Mouse (Mus musculus) stomach, embryonic 14.5 days (tissue): ENCODE measurements around the gene Tns1. TPM values are rescaled to one million over a fixed set of nuclear protein-coding genes. Genes with fewer than 3 reads are reported as not detected.

ENCODE experiments used
- ATAC-seq: fragments of 200-750 bp; cut with Nextera tagmentation; 2 replicates; pipeline ENCODE4 v1.8.0; 2017; ENCODE audit warnings: low read depth, moderate TSS enrichment; ENCODE audit not compliant: insufficient number of reproducible peaks, insufficient read depth, low FRiP score
- H3K27ac ChIP-seq: fragments of 300-500 bp; sonication (generic); 2 replicates; pipeline ENCODE4 v1.5.1; 2014; ENCODE audit warnings: mild to moderate bottlenecking, low read length, moderate library complexity, mixed read lengths
- H3K27me3 ChIP-seq: fragments of 300-500 bp; sonication (generic); 2 replicates; pipeline ENCODE4 v1.6.1; 2014; ENCODE audit warnings: low read length, control low read depth, mixed read lengths; ENCODE audit not compliant: control insufficient read depth, insufficient read depth
- H3K36me3 ChIP-seq: fragments of 300-500 bp; sonication (generic); 2 replicates; pipeline ENCODE4 v1.6.1; 2014; ENCODE audit warnings: mild to moderate bottlenecking, control low read depth, low read length, moderate library complexity, mixed read lengths; ENCODE audit not compliant: control insufficient read depth, insufficient read depth
- H3K4me1 ChIP-seq: fragments of 300-500 bp; sonication (generic); 2 replicates; pipeline ENCODE4 v1.6.1; 2014; ENCODE audit warnings: low read length, control low read depth, mixed read lengths; ENCODE audit not compliant: control insufficient read depth, insufficient read depth
- H3K4me2 ChIP-seq: fragments of 300-500 bp; sonication (generic); replicated peaks from 2 replicates; pipeline ENCODE4 v1.6.1; 2014; ENCODE audit warnings: low read depth, low read length, control low read depth
- H3K4me3 ChIP-seq: fragments of 300-500 bp; sonication (generic); 2 replicates; pipeline ENCODE4 v1.5.1; 2014; ENCODE audit warnings: low read depth, low read length, control low read depth
- H3K9ac ChIP-seq: fragments of 300-500 bp; sonication (generic); replicated peaks from 2 replicates; pipeline ENCODE4 v1.6.1; 2014; ENCODE audit warnings: low read depth, mild to moderate bottlenecking, control low read depth, low read length, moderate library complexity, mixed read lengths
- H3K9me3 ChIP-seq: fragments of 300-500 bp; sonication (generic); 2 replicates; pipeline ENCODE4 v1.6.1; 2016; ENCODE audit warnings: low read depth, low read length, control low read depth; ENCODE audit not compliant: control insufficient read depth
- WGBS: fragments of 180-500 bp; shearing (Covaris S2); extraction: QIAGEN DNeasy Blood & Tissue Kit; methylation state at CpG from one replicate; pipeline ENCODE4 v1.1.7; 2014; 5-methylcytosine and 5-hydroxymethylcytosine counted together
- polyA plus RNA-seq: library from polyadenylated mRNA; unstranded; fragments of >200 nt; fragmentation: Nextera tagmentation; extraction: Ambion mirVana; gene quantifications from 2 replicates; pipeline ENCODE4 v1.2.1, GENCODE M21; 2014

Gene Tns1
- polyA plus RNA-seq, 1 experiment from 2014 or later = 35.3 TPM

GRCm38 (mm10) chr1:74034736-74035135, 89.5 kb downstream of the Tns1 start:
- no peak overlapping the region for H3K4me3 ChIP-seq

GRCm38 (mm10) chr1:74034211-74034610, 90.0 kb downstream of the Tns1 start:
- no peak overlapping the region for H3K4me2 ChIP-seq
- no peaks in the 10 kb centered on the region for H3K36me3 ChIP-seq
- no peaks in the 10 kb centered on the region for H3K27me3 ChIP-seq
- no peak for ATAC-seq
- H3K9me3 ChIP-seq = no peaks in the 10 kb centered on the region
- no peak overlapping the region for H3K9ac ChIP-seq
- no peak overlapping the region for H3K4me3 ChIP-seq
- no peak overlapping the region for H3K27ac ChIP-seq
- peaks cover 41% of the 10 kb centered on the region for H3K4me1 ChIP-seq

More at GRCm38 (mm10) chr1:74034736-74035135, 89.5 kb downstream of the Tns1 start:
- Histone ChIP-seq H3K4me2 (no peak overlapping the region), H3K4me1 (peaks cover 36% of the 10 kb centered on the region), H3K36me3 (no peaks in the 10 kb centered on the region), H3K27ac (no peak overlapping the region), H3K9me3 (no peaks in the 10 kb centered on the region), H3K9ac (no peak overlapping the region), H3K27me3 (no peaks in the 10 kb centered on the region)
- 74% methylated on average over 2 of the region's 2 CpGs for WGBS
- no peak for ATAC-seq

DNA sequence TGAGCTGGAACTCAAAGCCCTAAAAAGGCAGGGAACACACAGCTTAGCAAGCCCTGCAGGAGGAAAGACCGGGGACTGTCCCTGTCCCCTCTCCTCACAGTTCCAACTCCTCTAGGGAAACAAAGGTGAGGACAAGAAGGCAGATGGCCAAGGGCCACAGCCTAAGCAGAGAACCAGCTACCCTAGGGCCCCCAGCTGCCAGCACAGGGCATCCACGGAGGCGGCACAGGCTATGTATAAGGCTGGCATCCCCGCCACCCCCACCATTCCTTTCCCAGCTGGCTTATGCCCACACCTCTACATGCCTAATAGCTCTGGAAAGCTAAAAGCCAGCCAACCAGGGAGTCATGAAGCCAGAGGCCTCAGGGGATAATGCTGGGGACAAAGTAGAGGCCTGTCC, 90.8 kb downstream of the Tns1 start:
- H3K4me1 ChIP-seq = peaks cover 45% of the 10 kb centered on the region
- WGBS = 87% methylated on average over 4 of the region's 4 CpGs

DNA sequence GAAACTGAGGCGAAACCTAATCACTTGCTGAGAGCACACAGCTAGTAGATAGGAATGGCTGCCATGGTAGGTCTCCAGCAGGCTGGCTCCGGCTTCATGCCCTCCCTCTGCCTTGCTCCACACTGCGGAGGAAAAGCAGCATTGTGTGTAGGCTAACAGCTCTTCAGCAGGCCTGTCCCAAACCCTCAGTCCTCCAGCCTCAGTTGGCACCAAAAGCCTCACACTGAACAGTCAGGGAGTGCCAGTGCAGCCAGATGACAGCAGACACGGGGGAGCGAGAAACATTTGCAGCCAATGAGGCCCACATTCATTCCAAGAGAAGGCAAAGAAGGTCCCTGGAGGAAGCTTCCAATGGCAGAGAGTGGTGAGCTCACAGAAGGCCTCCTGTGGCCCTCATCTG, 91.3 kb downstream of the Tns1 start:
- no peak overlapping the region for H3K27ac ChIP-seq
- H3K9ac ChIP-seq = no peak overlapping the region
- H3K4me2 ChIP-seq = no peak overlapping the region
- H3K4me1 ChIP-seq = peaks cover 48% of the 10 kb centered on the region
- no peak overlapping the region for H3K4me3 ChIP-seq
- ATAC-seq = no peak
- 87% methylated on average over 5 of the region's 5 CpGs for WGBS
- no peaks in the 10 kb centered on the region for H3K9me3 ChIP-seq
- no peaks in the 10 kb centered on the region for H3K36me3 ChIP-seq
- H3K27me3 ChIP-seq = no peaks in the 10 kb centered on the region

More for the DNA sequence above, 90.8 kb downstream of the Tns1 start:
- H3K27ac ChIP-seq = no peak overlapping the region
- no peak for ATAC-seq
- H3K27me3 ChIP-seq = no peaks in the 10 kb centered on the region
- no peak overlapping the region for H3K4me2 ChIP-seq
- no peaks in the 10 kb centered on the region for H3K36me3 ChIP-seq
- no peak overlapping the region for H3K9ac ChIP-seq
- H3K9me3 ChIP-seq = no peaks in the 10 kb centered on the region
- no peak overlapping the region for H3K4me3 ChIP-seq

DNA sequence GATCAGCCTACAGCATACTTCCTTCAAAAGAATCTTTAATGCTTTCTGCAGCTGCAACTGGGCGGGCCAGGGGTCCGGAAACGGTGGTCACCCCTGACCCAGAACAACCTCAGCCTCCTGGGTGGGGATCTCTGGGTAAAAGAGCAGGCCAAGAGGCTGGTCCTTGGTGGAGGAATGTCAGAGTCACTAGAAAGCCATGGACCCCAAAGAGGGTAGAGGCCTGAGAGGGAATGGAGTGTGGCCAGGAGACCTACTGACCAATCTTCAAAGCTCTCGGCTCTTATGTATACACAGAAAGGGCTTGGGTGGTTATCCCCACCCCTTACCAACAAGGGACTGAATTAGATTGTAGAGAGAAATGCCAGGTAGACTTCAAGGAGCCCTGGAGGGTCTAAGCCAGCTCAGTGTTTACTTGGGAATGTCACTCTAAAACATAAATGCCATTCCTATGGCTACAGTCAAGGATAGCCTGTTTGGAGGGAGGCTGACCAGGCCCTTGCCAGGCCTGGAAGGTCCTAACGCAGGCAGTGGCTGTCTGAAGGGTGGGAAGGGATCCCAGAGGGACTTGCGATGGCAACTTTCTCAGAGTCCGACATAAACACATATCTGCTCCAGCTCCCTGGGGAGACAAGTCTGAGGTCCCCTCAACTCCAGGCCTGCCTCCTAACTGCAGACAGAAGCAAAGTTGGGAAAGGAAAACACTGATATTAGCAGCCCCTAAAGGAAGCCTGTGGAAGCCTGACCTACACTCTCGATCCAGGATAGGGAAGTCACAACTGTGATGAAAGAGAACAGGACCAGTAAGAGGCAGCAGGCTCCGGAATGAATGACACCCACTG, 92.3 kb downstream of the Tns1 start:
- peak overlapping the region; percentile 72; the same call in 1 of the 2 replicates for H3K27ac ChIP-seq
- no peak overlapping the region for H3K4me2 ChIP-seq
- H3K4me1 ChIP-seq = peaks cover 55% of the 10 kb centered on the region
- no peaks in the 10 kb centered on the region for H3K27me3 ChIP-seq
- no peak overlapping the region for H3K9ac ChIP-seq
- WGBS = 76% methylated on average over 9 of the region's 9 CpGs
- H3K9me3 ChIP-seq = no peaks in the 10 kb centered on the region
- H3K4me3 ChIP-seq = no peak overlapping the region
- ATAC-seq = no peak
- no peaks in the 10 kb centered on the region for H3K36me3 ChIP-seq

GRCm38 (mm10) chr1:74030901-74031360, 93.3 kb downstream of the Tns1 start:
- H3K9ac ChIP-seq = no peak overlapping the region
- no peak overlapping the region for H3K4me2 ChIP-seq

DNA sequence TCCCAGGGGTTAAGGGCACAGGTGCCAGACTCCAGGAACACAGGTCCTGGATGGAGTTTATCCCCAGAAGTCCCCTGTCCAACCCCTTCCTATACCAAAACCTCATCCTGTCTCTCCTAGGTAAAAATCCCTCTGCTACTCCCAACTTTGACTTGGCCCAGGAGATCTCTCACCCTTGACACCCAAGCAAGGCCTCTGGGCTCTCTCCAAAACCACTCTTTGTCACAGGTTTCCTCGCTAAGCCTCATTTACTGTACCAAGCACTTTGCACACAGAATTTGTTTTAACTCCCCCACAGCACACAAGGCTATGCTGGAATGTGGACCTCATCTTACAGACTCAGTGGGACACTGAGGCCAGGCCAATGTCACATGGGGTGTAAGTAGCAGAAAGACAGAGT, 94.0 kb downstream of the Tns1 start:
- no peak overlapping the region for H3K9ac ChIP-seq
- peak overlapping the region; percentile 72; the same call in 1 of the 2 replicates for H3K27ac ChIP-seq
- no peak for ATAC-seq
- no peaks in the 10 kb centered on the region for H3K27me3 ChIP-seq
- peaks cover 57% of the 10 kb centered on the region for H3K4me1 ChIP-seq
- H3K4me3 ChIP-seq = no peak overlapping the region
- WGBS = 82% methylated on average over 1 of the region's 1 CpGs
- no peaks in the 10 kb centered on the region for H3K36me3 ChIP-seq
- no peak overlapping the region for H3K4me2 ChIP-seq
- H3K9me3 ChIP-seq = no peaks in the 10 kb centered on the region

More at GRCm38 (mm10) chr1:74030901-74031360, 93.3 kb downstream of the Tns1 start:
- Histone ChIP-seq H3K4me1 (peaks cover 55% of the 10 kb centered on the region), H3K4me3 (no peak overlapping the region), H3K27me3 (no peaks in the 10 kb centered on the region), H3K27ac (peak overlapping the region; percentile 72; the same call in 1 of the 2 replicates), H3K36me3 (no peaks in the 10 kb centered on the region), H3K9me3 (no peaks in the 10 kb centered on the region)
- peak; percentile 68 for ATAC-seq
- WGBS = 20% methylated on average over 3 of the region's 3 CpGs

DNA sequence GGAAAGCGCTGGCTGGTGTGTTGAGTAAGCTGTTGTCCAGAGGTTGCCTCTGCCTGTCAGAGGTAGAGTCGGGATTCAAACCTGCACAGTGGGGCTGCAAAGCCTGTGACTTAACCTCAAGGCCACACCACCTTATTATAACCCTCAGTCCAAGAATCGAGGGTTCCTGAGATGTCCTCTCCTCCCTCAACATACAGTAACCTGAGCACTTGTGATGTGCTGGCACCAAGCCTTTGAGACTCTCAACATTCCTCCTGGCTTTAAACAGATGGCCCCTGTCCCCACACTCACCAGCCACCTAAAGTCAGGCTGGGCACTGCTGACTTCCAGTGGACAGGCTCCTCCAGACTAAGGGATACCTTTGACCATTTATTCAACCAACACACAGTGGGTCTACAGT, 94.6 kb downstream of the Tns1 start:
- no peaks in the 10 kb centered on the region for H3K36me3 ChIP-seq
- 85% methylated on average over 3 of the region's 3 CpGs for WGBS
- no peak overlapping the region for H3K27ac ChIP-seq
- H3K9ac ChIP-seq = no peak overlapping the region
- no peak for ATAC-seq
- H3K4me3 ChIP-seq = no peak overlapping the region
- peaks cover 63% of the 10 kb centered on the region for H3K4me1 ChIP-seq
- no peak overlapping the region for H3K4me2 ChIP-seq
- H3K27me3 ChIP-seq = no peaks in the 10 kb centered on the region
- H3K9me3 ChIP-seq = no peaks in the 10 kb centered on the region
